Mouse (Mus musculus): Measurements from ENCODE around the gene Enox1. TPM values are rescaled to one million over a fixed set of nuclear protein-coding genes. Genes with fewer than 3 reads are reported as not detected.

The Enox1 gene
- polyA plus RNA-seq, 1 experiment = 0.06 TPM

DNA sequence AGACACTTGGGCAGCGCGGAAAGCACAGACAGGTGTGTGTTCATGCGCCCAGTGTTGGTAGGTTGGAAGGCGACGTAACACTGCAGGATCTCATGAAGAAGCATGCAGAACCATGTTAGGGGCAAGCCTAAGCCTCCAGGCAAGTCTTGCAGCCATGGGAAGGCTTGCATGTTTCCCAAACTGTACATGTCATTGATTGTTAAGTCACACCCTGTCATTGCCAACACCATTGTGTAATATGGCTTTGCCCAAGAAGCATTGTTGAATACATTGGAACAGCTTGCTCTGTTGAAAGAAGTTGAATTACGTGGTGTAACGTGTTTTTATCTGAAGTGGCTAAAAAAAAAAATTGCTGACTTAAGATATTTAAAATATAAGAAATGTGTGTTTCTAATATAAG, 162.8 kb downstream of the Enox1 start:
- TF ChIP-seq POLR2A (IDR thresholded peaks at IDR 0.05; ENCODE audit: low read depth, low read length) = no peak
- TF ChIP-seq CTCF (IDR thresholded peaks at IDR 0.05; ENCODE audit: extremely low read depth, insufficient read depth, insufficient read length, insufficient replicate concordance) = no peak
- Histone ChIP-seq H3K4me1 (ENCODE audit: control insufficient read depth, insufficient read depth, insufficient read length) (no peaks in the 10 kb centered on the region), H3K36me3 (ENCODE audit: control insufficient read depth, insufficient read depth, low read length) (no peaks in the 10 kb centered on the region), H3K4me3 (ENCODE audit: extremely low read depth, insufficient read depth, insufficient read length) (no peak overlapping the region), H3K27me3 (ENCODE audit: control insufficient read depth, insufficient read depth, low read length) (no peaks in the 10 kb centered on the region), H3K27ac (ENCODE audit: insufficient read depth, low read length) (no peak overlapping the region)
- 88% methylated on average over 7 of the region's 7 CpGs for WGBS
- DNase-seq (ENCODE audit: low read depth in 1 of 2, low spot score in 2 of 2) = no peak

DNA sequence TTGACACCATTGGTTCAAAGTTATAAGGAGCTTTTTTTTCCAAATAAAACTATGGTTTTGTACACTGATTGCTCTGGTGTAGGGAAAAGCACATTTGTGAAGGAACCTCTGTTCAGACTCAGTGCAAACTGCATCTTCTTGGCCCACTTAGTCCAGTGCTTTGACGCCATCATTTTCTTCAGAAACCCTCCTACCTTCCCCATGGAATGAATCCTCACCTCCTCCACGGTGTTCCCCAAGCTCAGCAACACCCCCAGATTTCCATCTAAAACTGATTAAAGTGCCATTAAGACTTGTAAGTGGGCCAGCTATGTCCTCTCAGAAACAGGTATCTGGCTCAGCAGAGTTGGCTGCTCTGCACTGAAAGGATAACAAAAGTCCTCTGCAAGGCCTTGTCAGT, 167.8 kb downstream of the Enox1 start:
- 87% methylated on average over 2 of the region's 2 CpGs for WGBS

DNA sequence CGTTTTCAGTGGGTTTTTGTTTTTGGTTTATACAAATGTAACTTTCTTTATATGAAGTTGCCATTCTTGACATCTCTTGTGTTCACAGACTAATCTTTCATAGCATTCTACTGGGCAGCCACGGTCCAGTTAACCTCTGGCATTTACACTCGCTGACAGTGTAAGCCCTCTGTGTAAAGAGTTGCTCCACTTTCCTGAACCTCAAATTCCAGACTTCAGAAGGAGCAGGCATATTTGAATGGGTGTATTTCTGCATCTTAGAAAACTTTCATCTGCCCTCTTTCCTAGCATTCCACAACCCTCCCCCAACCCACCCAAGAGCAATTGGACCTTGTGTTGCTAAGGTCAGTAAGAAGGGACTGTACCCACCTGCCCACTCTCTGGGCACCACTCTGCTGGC, 171.1 kb downstream of the Enox1 start:
- TF ChIP-seq POLR2A (IDR thresholded peaks at IDR 0.05; ENCODE audit: low read depth, low read length) = no peak
- TF ChIP-seq CTCF (IDR thresholded peaks at IDR 0.05; ENCODE audit: extremely low read depth, insufficient read depth, insufficient read length, insufficient replicate concordance) = no peak
- H3K36me3 ChIP-seq (ENCODE audit: control insufficient read depth, insufficient read depth, low read length) = no peaks in the 10 kb centered on the region
- no peak overlapping the region for H3K27ac ChIP-seq (ENCODE audit: insufficient read depth, low read length)
- DNase-seq (ENCODE audit: low read depth in 1 of 2, low spot score in 2 of 2) = no peak
- H3K4me1 ChIP-seq (ENCODE audit: control insufficient read depth, insufficient read depth, insufficient read length) = no peaks in the 10 kb centered on the region
- H3K4me3 ChIP-seq (ENCODE audit: extremely low read depth, insufficient read depth, insufficient read length) = no peak overlapping the region
- WGBS = 83% methylated on average over 3 of the region's 3 CpGs
- no peaks in the 10 kb centered on the region for H3K27me3 ChIP-seq (ENCODE audit: control insufficient read depth, insufficient read depth, low read length)

More for the DNA sequence above, 167.8 kb downstream of the Enox1 start:
- Histone ChIP-seq H3K36me3 (ENCODE audit: control insufficient read depth, insufficient read depth, low read length) (no peaks in the 10 kb centered on the region), H3K27me3 (ENCODE audit: control insufficient read depth, insufficient read depth, low read length) (no peaks in the 10 kb centered on the region), H3K27ac (ENCODE audit: insufficient read depth, low read length) (no peak overlapping the region), H3K4me3 (ENCODE audit: extremely low read depth, insufficient read depth, insufficient read length) (no peak overlapping the region), H3K4me1 (ENCODE audit: control insufficient read depth, insufficient read depth, insufficient read length) (no peaks in the 10 kb centered on the region)
- no peak for DNase-seq (ENCODE audit: low read depth in 1 of 2, low spot score in 2 of 2)
- TF ChIP-seq CTCF (IDR thresholded peaks at IDR 0.05; ENCODE audit: extremely low read depth, insufficient read depth, insufficient read length, insufficient replicate concordance) = no peak
- no peak for TF ChIP-seq POLR2A (IDR thresholded peaks at IDR 0.05; ENCODE audit: low read depth, low read length)

DNA sequence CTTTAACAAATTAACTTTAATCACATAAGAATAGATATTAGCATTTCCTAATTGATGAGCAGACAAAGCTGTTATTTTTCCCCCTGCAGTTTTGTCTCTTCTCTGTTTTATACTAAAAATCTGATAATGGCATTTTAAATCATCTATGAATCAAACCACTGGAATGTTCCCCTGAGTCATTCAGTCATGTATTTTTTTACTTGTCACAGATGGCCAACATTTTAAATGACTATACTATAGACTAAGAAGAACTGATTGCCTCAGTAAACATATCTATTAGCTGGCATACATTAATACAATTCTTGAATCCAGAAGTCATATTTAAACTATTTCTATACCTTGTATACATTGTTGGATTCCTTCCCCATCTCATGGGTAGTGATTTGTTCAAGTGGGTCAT, 173.2 kb downstream of the Enox1 start:
- Histone ChIP-seq H3K36me3 (ENCODE audit: control insufficient read depth, insufficient read depth, low read length) (no peaks in the 10 kb centered on the region), H3K27me3 (ENCODE audit: control insufficient read depth, insufficient read depth, low read length) (no peaks in the 10 kb centered on the region), H3K27ac (ENCODE audit: insufficient read depth, low read length) (no peak overlapping the region), H3K4me1 (ENCODE audit: control insufficient read depth, insufficient read depth, insufficient read length) (no peaks in the 10 kb centered on the region), H3K4me3 (ENCODE audit: extremely low read depth, insufficient read depth, insufficient read length) (no peak overlapping the region)
- no peak for DNase-seq (ENCODE audit: low read depth in 1 of 2, low spot score in 2 of 2)
- no peak for TF ChIP-seq CTCF (IDR thresholded peaks at IDR 0.05; ENCODE audit: extremely low read depth, insufficient read depth, insufficient read length, insufficient replicate concordance)
- TF ChIP-seq POLR2A (IDR thresholded peaks at IDR 0.05; ENCODE audit: low read depth, low read length) = no peak

DNA sequence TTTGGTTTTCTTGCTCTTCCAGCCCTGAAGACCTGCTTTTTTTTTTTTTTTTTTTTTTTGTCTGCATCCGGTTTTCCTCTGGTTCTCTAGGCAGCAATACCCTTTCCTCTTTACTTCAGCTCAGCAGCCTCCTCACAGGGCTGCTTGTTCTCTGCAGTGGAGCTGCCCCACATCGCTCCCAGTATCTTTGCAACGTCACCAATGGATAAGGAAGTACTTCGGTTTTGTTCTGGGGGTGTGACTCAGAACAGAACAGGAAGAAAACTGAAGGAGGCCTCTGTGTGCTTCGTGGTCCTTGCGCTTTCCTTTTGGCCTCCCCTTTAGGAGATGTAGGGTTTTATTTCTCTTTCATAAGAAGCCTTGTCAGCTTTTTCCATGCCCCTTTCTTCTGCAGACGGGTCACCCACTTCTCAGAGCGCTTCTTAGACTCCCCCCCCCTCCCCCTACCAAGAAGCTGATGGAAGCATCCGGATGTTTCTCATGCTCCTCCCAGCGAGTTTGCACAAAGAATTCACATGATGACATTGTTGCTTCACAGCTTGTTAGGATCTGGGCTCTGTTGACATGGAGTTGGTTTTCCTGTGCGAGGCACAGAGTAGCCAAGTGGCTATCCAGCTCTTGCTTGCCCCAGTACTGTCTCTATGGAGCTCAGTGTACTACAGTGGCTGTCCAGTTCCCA, 187.2 kb downstream of the Enox1 start:
- no peaks in the 10 kb centered on the region for H3K4me1 ChIP-seq (ENCODE audit: control insufficient read depth, insufficient read depth, insufficient read length)
- H3K4me3 ChIP-seq (ENCODE audit: extremely low read depth, insufficient read depth, insufficient read length) = no peak overlapping the region
- H3K27ac ChIP-seq (ENCODE audit: insufficient read depth, low read length) = no peak overlapping the region; the same call in 1 of the 2 replicates
- 30% methylated on average over 11 of the region's 11 CpGs for WGBS
- no peak for DNase-seq (ENCODE audit: low read depth in 1 of 2, low spot score in 2 of 2)
- no peaks in the 10 kb centered on the region for H3K36me3 ChIP-seq (ENCODE audit: control insufficient read depth, insufficient read depth, low read length)
- TF ChIP-seq CTCF (IDR thresholded peaks at IDR 0.05; ENCODE audit: extremely low read depth, insufficient read depth, insufficient read length, insufficient replicate concordance) (no peak), POLR2A (IDR thresholded peaks at IDR 0.05; ENCODE audit: low read depth, low read length) (no peak)
- H3K27me3 ChIP-seq (ENCODE audit: control insufficient read depth, insufficient read depth, low read length) = no peaks in the 10 kb centered on the region

DNA sequence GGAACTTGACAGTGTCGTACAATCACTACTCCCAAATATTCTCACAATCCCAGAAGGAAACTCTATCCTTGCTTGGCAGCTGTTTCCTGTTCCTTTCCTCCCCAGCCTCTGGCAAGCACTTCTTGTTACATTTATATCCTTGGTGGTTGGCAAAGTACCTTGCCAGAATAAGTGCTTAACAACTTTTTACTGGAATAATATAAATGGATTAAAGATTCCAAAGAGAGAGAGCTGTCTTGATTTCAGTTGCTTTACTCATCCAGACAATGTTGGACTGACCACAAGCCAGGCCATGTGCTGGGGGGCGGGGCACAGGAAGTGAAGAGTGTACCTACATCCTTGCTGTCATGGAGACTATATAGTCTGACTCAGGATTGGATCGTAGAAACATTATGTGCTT, 189.7 kb downstream of the Enox1 start:
- H3K27me3 ChIP-seq (ENCODE audit: control insufficient read depth, insufficient read depth, low read length) = no peaks in the 10 kb centered on the region
- 88% methylated on average over 3 of the region's 3 CpGs for WGBS
- H3K27ac ChIP-seq (ENCODE audit: insufficient read depth, low read length) = no peak overlapping the region

DNA sequence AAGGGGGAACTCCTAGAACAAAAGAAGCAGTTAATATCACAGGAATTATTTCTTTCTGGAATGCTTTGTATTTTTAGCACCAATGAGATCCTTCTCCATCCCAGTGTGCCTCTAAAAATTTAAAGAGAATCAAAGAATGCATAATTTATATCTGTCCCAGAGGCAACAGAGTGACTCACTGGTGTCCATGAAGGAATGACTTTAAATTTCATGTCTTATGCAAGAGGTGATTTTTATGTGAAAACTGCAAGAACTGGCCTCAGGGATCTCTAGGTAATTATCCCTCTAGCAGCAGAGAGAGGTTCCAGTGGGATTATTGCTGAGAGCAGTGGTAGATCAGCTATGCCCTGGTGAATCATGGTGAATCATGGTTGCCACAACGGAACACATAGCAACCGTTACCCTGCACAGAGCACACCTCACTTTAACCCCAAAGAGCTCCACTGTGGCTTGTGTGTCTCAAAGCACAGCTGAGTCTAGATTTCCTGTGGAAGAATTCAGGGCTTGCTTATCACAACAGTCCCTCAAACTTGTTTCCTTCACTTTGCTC, 195.3 kb downstream of the Enox1 start:
- H3K4me1 ChIP-seq (ENCODE audit: control insufficient read depth, insufficient read depth, insufficient read length) = no peaks in the 10 kb centered on the region
- no peaks in the 10 kb centered on the region for H3K27me3 ChIP-seq (ENCODE audit: control insufficient read depth, insufficient read depth, low read length)
- DNase-seq (ENCODE audit: low read depth in 1 of 2, low spot score in 2 of 2) = no peak
- no peaks in the 10 kb centered on the region for H3K36me3 ChIP-seq (ENCODE audit: control insufficient read depth, insufficient read depth, low read length)
- H3K27ac ChIP-seq (ENCODE audit: insufficient read depth, low read length) = no peak overlapping the region
- TF ChIP-seq POLR2A (IDR thresholded peaks at IDR 0.05; ENCODE audit: low read depth, low read length) = no peak
- TF ChIP-seq CTCF (IDR thresholded peaks at IDR 0.05; ENCODE audit: extremely low read depth, insufficient read depth, insufficient read length, insufficient replicate concordance) = no peak
- 83% methylated on average over 2 of the region's 2 CpGs for WGBS
- no peak overlapping the region for H3K4me3 ChIP-seq (ENCODE audit: extremely low read depth, insufficient read depth, insufficient read length)

More for the DNA sequence above, 189.7 kb downstream of the Enox1 start:
- TF ChIP-seq CTCF (IDR thresholded peaks at IDR 0.05; ENCODE audit: extremely low read depth, insufficient read depth, insufficient read length, insufficient replicate concordance) = no peak
- TF ChIP-seq POLR2A (IDR thresholded peaks at IDR 0.05; ENCODE audit: low read depth, low read length) = no peak
- DNase-seq (ENCODE audit: low read depth in 1 of 2, low spot score in 2 of 2) = no peak
- Histone ChIP-seq H3K4me3 (ENCODE audit: extremely low read depth, insufficient read depth, insufficient read length) (no peak overlapping the region), H3K4me1 (ENCODE audit: control insufficient read depth, insufficient read depth, insufficient read length) (no peaks in the 10 kb centered on the region), H3K36me3 (ENCODE audit: control insufficient read depth, insufficient read depth, low read length) (no peaks in the 10 kb centered on the region)

Measured in spleen, adult 2 months (tissue).